Mouse (Mus musculus) gastrocnemius, adult 8-10 months (tissue): Measurements from ENCODE around the gene Spink4. TPM values are rescaled to one million over a fixed set of nuclear protein-coding genes. Genes with fewer than 3 reads are reported as not detected.
"Not testable (repeated sequence)": the region's sequence is repeated elsewhere in the genome, so short reads cannot be mapped to it uniquely, and the experiment has no call there.

Experiments
- DNase-seq, 2 experiments: peaks; one replicate each; pipeline ENCODE4 v3.0.0; 2022; ENCODE audit warnings: low spot score in 2 of 2
- total RNA-seq, 4 experiments: library from RNA; stranded (reverse); gene quantifications; 2 replicates each; pipeline ENCODE4 v1.2.4; 2022

The Spink4 gene
- total RNA-seq, 4 experiments from 2014 or later, result not detected

DNA sequence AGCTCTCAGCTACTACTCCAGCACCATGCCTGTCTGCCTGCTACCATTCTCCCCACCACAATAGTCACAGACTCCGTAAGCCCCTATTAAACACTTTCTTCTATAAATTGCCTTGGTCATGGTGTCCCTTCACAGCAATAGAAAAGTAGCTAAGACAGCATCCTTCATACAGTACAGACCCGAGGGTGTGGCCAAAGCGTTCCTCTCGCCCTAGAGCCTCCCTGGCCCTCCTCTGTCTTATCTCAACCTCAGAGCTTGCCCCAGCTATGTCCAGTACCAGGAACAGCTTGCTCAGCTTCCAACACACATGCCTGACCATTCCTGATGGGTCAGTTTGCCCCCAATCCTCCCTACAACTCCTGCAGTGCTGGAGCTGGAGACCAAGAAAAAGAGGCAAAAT lies 19.2 kb upstream of the Spink4 start:
- DNase-seq, result no peak

DNA sequence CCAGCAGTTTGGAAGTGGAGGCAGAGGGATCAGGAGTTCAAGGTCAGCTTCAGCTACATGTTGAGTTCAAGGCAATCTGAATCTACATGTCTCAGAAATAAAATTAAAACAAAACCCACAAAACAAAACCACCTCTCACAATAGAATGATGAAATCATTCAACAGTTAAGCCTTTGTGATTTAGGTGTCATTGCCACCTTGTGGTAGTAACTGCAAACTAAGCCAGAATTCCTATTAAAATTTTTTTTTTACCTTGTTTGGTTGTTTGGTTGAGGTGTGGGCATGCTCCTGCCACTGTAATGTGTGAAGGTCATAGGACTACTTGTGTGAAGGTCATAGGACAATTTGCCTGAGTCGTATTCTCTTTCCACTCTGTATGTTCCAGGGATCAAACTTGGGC lies 13.6 kb upstream of the Spink4 start:
- DNase-seq, result no peak

DNA sequence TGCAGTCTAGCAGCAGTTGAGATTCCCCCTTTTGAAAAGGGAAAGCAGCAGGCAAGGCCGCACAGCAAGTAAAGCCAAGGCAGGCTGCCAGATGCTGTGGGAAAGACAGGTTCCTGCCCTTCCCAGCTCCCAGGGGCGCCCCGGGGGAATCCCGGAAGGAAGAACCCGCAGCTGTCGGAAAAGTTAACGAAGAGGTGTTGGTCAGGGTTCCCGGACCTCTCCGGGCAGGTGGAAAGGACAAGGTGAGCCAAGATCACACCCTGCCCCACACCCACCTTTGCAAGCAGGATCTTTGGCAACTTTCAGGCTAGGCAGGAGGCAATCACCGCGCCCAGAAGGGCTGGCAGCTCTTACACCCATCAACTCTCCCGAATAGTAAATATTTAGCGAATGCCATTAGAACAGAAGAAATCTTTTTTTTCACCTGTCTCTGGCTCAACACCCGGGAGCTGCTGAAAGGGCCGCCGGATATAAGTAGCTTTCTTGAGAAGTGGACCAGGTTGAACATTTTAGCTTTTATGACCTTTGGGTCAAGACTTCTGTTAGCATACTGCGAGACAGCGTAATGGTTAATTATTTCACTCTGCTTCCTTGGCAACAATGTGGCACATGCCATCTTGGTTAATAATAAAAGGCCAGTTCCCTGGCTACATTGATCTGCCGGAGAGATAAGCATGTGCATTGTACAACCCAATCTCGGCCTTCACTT lies 11.4 kb upstream of the Spink4 start:
- no peak for DNase-seq

DNA sequence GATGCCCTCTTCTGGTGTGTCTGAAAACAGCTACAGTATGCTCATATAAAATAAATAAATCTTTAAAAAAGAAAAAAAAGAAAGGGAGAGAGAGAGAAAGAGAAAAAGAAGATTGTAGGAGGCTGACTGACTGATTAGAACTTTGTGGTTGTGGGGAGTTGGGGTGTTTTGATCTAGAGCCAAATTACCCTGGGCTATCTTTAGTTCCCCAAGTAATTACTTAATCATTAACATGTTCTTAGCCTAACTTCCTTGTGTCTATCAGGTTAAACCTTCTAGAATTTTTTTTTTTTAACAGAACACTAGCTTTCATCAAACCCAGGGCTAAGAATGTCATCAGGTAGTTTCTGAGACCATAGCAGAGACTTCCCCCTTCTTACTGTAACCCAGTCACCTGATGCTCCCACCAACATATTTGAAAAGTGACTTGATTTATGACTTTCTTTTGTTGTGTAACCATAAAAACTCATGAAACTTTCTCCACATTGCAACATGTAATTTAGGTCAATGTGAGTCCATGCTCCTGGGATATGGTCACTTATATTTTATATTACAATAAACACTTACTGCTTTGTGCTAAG lies 5.5 kb upstream of the Spink4 start:
- DNase-seq, result no peak

DNA sequence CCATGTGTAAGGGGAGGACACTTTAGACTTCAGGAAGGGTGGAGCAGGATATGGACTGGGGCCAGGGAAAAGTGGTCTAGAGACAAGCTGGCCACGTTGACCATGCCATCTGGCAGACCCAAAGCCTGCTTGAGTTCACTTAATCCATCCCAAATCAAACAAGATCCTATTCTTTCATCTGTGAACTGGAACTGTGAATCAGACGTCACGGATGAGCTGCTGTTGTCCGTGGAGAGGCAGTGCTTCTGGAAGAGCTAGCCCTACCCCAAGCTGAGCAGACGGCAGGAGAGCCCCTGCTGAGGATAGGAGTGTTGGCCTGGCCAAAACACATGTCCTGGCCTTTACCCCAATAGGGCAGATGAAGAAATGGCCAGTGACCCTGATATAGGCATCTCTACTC lies 3.9 kb upstream of the Spink4 start:
- DNase-seq, result no peak

DNA sequence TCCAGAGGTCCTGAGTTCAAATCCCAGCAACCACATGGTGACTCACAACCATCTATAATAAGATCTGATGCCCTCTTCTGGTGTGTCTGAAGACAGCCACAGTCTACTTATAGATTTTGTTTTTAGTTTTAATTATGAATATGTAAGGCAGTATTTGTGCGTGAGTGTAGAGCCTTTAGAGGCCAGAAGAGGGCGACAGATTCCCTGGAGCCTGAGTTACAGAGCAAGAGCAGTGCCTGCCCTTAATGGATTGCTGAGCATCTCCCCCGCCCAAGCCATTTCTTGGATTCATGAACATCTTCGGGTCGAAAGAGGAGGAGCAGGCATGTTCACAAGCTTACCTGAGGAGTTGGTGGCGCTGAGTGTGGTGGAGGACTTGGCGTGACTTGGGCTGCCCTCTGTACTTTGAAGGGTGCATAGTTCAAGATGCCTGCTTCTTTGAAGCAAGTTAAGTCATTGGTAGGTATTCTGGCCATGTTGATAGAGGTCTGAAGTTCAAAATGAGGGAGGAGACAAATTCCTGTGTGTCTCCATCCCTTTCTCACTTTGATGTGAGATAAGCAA lies 3.2 kb upstream of the Spink4 start:
- DNase-seq, result no peak

DNA sequence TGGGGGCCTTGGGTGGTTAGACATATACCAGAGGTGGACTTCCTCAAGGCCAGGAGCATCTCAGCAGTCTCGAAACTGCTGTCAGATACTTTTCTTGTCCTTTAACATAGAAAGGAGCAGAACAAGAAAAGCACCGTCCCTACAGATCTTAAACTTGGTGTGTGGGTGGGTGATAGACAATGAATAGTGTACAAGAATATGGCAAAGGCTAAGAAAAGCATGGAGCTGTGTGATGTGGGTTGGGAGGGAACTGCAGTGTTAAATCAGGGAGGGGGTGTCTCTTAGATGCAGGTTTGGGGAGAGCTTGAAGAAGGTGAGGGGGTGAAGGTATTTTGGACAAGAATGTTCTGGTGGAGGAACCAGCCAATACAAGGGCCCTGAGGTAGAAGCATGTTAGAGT lies 724 bp downstream of the Spink4 start:
- DNase-seq, result no peak

DNA sequence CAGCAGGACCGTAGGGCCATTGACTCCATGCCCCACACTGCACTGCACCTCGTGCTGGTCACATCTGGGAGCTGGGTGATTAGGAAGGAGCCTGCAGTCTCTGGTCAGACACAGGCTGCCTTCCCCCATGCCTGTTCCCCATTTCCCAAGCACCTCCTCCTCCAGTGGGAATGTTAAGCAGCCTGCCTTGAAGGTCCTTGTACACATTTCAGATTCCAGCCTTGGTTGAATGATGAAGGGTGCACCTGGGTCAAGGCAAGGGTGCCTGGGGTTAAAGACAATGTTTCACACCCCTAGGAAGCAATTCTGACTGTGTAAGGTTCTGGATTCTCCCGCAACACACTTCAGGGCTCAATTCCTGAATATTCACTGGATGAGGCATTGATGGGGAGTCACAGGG lies 1.4 kb downstream of the Spink4 start:
- DNase-seq, result no peak

DNA sequence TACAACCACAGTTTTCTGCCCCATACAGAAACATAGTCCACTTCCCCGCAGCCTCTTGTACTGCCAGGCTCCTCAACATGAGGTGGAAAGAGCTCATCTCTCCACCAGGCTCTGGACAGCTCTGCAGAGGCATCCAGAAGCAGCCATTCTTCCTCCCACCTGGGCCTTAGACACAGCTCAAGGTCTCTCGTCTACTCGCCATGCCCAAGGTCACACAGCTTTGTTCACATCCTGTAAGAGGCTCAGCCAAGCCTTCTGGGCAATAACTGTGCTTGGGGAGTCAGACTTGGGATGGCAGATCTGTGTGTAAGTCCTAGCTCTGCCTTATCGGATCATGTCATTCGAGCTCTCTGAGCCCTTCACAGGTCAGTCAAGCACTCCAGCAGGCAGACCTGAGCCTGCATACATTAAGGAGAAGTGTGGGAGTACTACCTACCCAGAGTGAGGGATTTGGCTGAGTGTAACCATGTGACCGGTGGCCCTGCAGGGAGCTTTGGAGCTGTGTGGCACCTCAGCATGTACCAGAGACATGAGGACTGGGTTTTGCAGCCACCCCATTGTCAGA lies 3.3 kb downstream of the Spink4 start:
- no peak for DNase-seq

DNA sequence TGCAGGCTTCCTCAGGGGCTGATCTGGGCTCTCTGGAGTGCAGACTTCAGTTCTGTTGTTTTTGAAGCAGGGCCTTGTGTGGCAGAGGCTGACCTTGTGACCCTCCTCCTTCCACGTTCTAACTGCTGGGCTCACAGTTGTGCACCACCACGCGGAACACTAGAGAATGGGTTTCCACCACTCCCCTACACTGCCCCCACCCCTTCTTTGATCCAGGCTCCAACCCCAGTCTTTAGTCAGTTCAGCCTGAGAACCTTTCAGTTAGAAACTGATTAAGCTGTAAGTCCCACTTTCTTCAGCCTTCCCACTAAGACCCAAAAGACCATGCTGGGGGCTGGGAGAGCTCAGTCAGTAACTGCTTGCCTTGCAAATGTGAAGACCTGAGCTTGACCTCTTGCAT lies 5.7 kb downstream of the Spink4 start:
- DNase-seq, result no peak

DNA sequence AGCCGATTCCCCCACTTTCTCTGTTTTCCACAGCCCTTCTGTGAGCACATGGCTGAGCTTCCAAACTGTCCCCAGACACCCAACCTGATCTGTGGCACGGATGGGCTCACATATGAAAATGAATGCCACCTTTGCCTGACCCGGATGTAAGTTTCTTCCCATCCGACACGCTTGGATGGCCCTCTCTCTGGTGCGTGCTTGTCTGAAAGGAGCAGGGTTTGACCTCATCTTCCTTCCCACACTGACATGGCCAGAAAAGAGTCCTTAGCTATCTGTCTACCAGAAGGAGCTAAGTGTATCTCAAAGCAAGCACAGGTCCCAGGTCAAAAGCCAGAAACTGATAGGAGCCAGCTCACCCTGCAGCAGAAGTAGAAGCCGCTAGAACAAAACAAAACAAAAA lies 9.2 kb downstream of the Spink4 start:
- no peak for DNase-seq

DNA sequence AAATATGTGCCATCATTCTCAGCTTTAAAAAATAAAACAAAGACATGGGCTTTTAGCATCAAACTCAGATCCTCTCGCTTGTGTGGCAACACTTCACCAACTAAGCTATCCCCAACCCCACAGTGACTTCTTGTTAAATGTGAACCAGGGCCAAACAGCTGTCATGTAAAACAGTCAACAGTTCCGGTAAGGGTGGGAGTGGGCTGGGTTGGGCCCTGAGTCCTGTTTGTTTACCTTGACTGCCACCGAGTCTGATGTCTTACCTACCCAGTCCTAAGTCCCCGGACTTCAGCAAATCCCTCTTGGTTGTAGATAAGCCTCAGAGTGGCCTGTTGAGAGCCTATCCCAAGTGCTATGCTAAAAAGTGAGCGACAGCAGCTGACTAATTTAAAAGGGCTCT lies 13.8 kb downstream of the Spink4 start:
- DNase-seq, result no peak

DNA sequence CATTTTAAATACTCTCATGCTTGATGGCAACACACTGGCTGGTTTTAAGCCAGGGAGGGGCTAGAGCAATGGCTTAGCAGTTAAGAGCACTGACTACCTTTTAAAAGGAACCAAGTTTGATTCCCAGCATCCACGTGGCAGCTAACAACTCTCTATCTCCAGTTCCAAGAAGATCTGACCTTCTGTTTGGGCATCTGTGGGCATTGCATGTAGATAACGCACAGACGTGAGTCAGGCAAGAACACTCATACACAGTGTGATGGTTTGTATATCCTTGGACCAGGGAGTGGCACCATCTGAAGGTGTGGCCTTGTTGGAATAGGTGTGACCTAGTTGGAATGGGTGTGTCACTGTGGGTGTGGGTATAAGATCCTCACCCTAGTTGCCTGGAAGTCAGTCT lies 14.5 kb downstream of the Spink4 start:
- not testable (repeated sequence) for DNase-seq

DNA sequence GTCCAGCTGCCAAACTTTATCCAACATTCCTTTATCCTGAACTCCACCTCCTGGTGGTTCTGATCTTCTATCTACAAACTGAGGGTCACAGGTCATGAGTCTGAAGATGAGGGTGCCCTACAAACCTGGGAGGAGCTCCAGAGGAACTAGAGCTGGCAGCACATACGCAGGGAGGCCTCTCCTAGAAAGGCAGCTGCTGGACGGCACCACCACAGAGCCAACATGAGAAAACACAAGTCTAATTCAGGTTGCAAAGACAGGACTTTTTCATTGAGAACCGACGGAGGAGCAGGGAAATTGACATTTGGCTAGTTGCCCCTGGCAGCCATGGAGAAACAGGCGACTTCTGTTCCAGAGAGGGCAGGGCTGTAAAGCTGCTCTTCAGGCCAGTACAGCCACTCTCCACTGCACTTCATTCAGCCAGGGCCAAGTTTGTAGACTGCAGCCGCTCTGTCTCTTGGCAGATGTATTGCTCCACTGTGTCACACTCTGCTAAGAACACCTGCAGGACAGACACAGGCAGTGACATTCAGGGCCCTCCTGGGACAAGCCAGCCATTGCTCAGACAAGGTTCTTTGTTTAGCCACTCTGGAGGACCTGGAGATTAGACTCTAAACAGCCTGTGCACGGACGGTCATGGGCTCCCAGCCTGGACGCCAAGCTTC lies 16.5 kb downstream of the Spink4 start:
- no peak for DNase-seq

DNA sequence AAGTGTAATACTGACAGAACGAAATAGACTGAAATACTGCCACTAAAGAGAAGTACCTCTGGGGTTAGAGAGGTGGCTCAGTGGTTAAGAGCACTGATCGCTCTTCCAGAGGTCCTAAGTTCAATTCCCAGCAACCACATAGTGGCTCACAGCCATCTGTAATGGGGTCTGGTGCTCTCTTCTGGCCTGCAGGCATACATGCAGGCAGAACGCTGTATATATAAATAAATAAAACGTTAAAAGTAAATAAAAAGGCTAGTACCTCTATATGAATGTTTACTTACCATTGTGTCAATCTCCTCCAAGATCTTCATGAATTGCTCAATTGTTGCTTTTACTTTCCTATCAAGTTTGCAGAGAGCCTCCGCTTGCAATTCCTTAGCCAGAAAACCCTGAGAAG lies 18.9 kb downstream of the Spink4 start:
- DNase-seq, result no peak

DNA sequence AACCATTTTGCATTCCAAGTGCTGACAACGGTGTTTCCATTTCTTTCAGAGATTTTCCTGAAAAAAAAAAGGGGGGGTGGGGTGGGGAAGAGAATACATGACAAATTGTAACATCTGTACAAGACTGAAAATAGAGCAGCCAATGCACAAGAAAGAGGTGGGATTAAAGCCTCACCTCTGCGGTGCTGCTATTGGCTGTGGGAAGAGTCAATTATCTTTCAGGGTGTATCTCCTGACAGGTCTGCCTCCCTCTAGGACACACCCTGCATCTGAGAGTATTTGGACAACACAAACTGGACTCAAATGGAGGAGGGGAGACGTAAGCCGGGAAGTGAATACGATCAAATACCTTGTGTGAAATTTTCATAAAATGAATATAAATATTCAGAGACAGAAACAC lies 23.8 kb downstream of the Spink4 start:
- no peak for DNase-seq

DNA sequence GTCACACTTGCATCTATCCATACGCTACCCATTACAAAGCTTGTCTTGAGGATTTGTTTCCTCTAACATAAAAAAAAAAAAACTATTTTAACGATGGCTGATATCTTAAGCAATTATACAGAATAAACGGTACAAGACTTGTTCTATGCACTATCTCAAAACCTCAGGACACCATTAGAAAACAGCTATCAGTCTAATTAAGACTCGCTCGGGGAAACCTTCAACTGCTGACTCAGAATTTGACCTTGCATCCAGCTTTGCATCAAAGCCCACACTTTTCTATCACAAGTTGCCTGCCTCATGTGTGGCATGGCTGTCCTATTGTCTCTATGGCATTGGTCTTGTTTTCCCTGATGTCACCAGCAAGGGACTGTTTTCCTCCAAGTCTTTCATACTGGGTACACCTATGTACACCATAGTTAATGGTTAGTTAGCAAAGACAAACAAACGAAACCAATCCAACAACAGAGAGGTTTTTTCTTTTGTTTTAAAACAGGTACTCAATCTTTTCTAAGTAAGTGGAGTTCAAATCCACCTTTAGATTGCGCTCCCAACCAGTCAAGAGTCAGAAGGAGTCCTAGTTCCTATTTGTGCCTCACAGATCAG lies 26.8 kb downstream of the Spink4 start:
- DNase-seq, result no peak

DNA sequence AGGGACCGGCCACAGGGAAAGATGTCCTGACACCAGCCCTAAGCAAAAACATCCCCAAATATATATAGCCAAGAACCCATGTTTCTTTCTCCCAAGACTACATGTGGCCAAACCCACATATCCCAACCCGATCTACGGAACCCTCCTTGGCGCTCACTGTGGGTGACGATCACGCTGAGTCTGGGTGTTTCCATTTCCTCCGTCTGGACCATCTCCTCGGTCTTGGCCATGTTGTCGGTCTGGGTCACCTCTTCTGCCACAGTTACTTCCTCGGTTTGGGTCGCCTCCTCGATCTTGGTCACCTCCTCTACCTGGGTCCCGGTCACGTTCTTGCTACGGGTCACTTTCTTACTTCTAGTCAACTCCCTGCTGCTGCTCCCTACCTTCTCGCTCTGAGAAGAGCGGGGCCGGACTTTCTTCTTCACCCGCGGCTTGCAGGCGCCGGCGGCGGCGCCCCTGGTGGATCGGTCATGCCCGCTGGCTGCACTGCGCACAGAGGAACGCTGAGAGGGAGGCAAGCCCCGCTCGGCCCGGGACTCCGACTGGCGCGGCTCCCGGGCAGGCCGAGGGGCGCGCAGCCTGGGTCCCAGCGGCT lies 27.8 kb downstream of the Spink4 start:
- DNase-seq, result no peak

DNA sequence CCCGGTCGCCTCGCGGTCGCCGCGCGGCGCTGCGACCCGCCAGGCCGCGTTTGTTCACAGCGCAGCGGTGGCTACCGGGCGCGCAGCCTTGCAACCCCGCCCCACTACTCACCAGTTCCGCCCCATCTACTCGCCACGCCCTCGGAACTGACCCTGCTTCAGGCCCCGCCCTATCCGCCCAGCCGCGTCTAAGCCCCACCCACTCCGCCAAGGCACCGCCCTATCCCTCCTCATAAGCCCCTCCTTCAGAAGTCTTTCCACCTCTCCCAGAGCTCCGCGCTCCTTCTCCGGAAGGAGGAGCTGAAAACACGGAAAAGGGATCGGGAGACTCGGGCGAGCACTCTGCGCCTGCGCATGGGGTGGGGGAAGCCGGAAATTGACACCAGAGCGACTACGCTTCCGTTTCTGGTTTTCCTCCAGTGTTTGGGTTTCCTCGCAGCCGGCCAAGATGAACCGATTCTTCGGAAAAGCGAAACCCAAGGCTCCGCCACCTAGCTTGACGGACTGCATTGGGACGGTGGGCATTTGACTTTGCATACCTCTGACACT lies 28.4 kb downstream of the Spink4 start, which contains the start of the genes Bag1 and Chmp5:
Gene Bag1 (minus strand): TSS at position 135 of the 549 bp plus-strand sequence.
Gene Chmp5 (plus strand): TSS at position 248 of the 549 bp plus-strand sequence.
- peak; percentile 98 to 99 for DNase-seq

DNA sequence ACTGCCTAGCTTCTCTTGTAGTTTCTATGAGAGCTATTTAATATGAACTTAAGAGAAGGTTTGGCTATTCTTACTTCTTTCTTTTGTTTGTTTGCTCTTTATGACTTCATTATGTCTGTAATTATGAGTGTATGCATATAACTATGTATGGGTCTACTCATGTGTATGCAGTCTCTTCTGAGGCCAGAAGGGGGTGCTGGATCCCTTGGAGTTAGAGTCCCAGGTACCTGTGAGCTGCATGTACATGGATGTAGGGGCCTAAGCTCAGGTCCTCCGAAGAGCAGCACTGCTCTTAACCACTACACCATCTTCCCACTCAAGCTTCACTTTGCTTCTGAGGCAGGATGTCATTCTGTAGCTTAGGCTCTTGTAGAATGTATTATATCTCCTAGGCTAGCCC lies 33.7 kb downstream of the Spink4 start:
- peak in 1 of 2 experiments; percentile 21 for DNase-seq

DNA sequence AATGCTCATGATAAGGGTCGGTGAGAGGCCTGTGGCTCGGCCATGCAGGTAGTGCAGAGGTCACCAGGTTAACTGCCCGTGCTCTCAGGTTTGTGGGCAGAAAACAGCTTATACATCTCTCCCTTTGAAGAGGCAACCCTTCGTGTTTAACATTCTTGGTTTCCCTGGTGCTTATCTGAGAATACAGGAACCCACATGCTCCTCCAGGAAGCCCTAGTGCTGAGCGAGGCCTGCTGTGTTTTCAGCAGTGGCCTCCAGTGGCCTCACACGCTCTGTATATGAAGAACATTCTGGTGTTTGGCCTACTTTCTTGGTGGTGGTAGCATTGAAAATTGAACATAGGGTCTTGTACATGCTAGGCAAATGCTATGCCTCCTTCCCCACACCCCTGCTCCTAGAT lies 36.1 kb downstream of the Spink4 start:
- no peak for DNase-seq
